Mouse (Mus musculus): Measurements from ENCODE around the gene Rfx4.

Rfx4 gene

GRCm38 (mm10) chr10:84867577-84867976, 111.7 kb downstream of the Rfx4 start:
- no peak for DNase-seq (ENCODE audit: low read depth, low spot score)

GRCm38 (mm10) chr10:84871285-84871684, 115.4 kb downstream of the Rfx4 start:
- DNase-seq (ENCODE audit: low read depth, low spot score): no peak

- no peak for DNase-seq (ENCODE audit: low read depth, low spot score)
Measured at GRCm38 (mm10) chr10:84871921-84872320, 116.1 kb downstream of the Rfx4 start.

- DNase-seq (ENCODE audit: low read depth, low spot score): no peak
Measured at GRCm38 (mm10) chr10:84879823-84880571, 124.1 kb downstream of the Rfx4 start.

GRCm38 (mm10) chr10:84882528-84882927, 126.7 kb downstream of the Rfx4 start:
- DNase-seq (ENCODE audit: low read depth, low spot score): no peak

GRCm38 (mm10) chr10:84885341-84885884, 129.6 kb downstream of the Rfx4 start:
- no peak for DNase-seq (ENCODE audit: low read depth, low spot score)

- peak; percentile 27 for DNase-seq (ENCODE audit: low read depth, low spot score)
Measured at GRCm38 (mm10) chr10:84886221-84886627, 130.4 kb downstream of the Rfx4 start.

GRCm38 (mm10) chr10:84886785-84887184, 130.9 kb downstream of the Rfx4 start:
- DNase-seq (ENCODE audit: low read depth, low spot score): no peak

GRCm38 (mm10) chr10:84889096-84889846, 133.4 kb downstream of the Rfx4 start:
- DNase-seq (ENCODE audit: low read depth, low spot score): no peak

GRCm38 (mm10) chr10:84895810-84896358, 140.0 kb downstream of the Rfx4 start:
- DNase-seq (ENCODE audit: low read depth, low spot score): no peak

- no peak for DNase-seq (ENCODE audit: low read depth, low spot score)
Measured at GRCm38 (mm10) chr10:84896941-84897930, 141.4 kb downstream of the Rfx4 start.

- no peak for DNase-seq (ENCODE audit: low read depth, low spot score)
Measured at GRCm38 (mm10) chr10:84898144-84898979, 142.5 kb downstream of the Rfx4 start.

GRCm38 (mm10) chr10:84901676-84902075, 145.8 kb downstream of the Rfx4 start:
- DNase-seq (ENCODE audit: low read depth, low spot score): no peak

GRCm38 (mm10) chr10:84902213-84902612, 146.4 kb downstream of the Rfx4 start:
- no peak for DNase-seq (ENCODE audit: low read depth, low spot score)

- no peak for DNase-seq (ENCODE audit: low read depth, low spot score)
Measured at GRCm38 (mm10) chr10:84903307-84903706, 147.4 kb downstream of the Rfx4 start.

GRCm38 (mm10) chr10:84903742-84904141, 147.9 kb downstream of the Rfx4 start:
- peak; percentile 16 for DNase-seq (ENCODE audit: low read depth, low spot score)

- DNase-seq (ENCODE audit: low read depth, low spot score): no peak
Measured at GRCm38 (mm10) chr10:84906895-84907294, 151.0 kb downstream of the Rfx4 start.

GRCm38 (mm10) chr10:84908006-84908405, 152.1 kb downstream of the Rfx4 start:
- DNase-seq (ENCODE audit: low read depth, low spot score): no peak

- DNase-seq (ENCODE audit: low read depth, low spot score): no peak
Measured at GRCm38 (mm10) chr10:84908471-84908870, 152.6 kb downstream of the Rfx4 start.

Data from embryo, embryonic 11.5 days (tissue).